Mouse (Mus musculus): Measurements from ENCODE around the gene Pgs1. TPM values are rescaled to one million over a fixed set of nuclear protein-coding genes. Genes with fewer than 3 reads are reported as not detected.
A peak's percentile ranks its signal among the peaks of the same experiment; 100 is the strongest.

Gene Pgs1
- total RNA-seq, 2 experiments from 2014 or later: 87.1 to 89.0 TPM

- no peak for DNase-seq (ENCODE audit: low spot score in 2 of 2)
Measured at GRCm38 (mm10) chr11:117998356-117998755, 12.3 kb downstream of the Pgs1 start.

- DNase-seq (ENCODE audit: low spot score in 2 of 2): no peak
Measured at GRCm38 (mm10) chr11:117999260-117999934, 13.3 kb downstream of the Pgs1 start.

- no peak for DNase-seq (ENCODE audit: low spot score in 2 of 2)
Measured at GRCm38 (mm10) chr11:118000083-118000482, 14.0 kb downstream of the Pgs1 start.

- DNase-seq (ENCODE audit: low spot score in 2 of 2): no peak
Measured at GRCm38 (mm10) chr11:118000565-118001215, 14.6 kb downstream of the Pgs1 start.

- no peak for DNase-seq (ENCODE audit: low spot score in 2 of 2)
Measured at GRCm38 (mm10) chr11:118003176-118003575, 17.1 kb downstream of the Pgs1 start.

- no peak for DNase-seq (ENCODE audit: low spot score in 2 of 2)
Measured at GRCm38 (mm10) chr11:118003718-118004117, 17.6 kb downstream of the Pgs1 start.

- DNase-seq (ENCODE audit: low spot score in 2 of 2): no peak
Measured at GRCm38 (mm10) chr11:118004217-118004616, 18.1 kb downstream of the Pgs1 start.

- DNase-seq (ENCODE audit: low spot score in 2 of 2): no peak
Measured at GRCm38 (mm10) chr11:118007460-118008143, 21.5 kb downstream of the Pgs1 start.

- no peak for DNase-seq (ENCODE audit: low spot score in 2 of 2)
Measured at GRCm38 (mm10) chr11:118008144-118008805, 22.2 kb downstream of the Pgs1 start.

- DNase-seq (ENCODE audit: low spot score in 2 of 2): no peak
Measured at GRCm38 (mm10) chr11:118008843-118009242, 22.8 kb downstream of the Pgs1 start.

- no peak for DNase-seq (ENCODE audit: low spot score in 2 of 2)
Measured at GRCm38 (mm10) chr11:118009865-118010571, 23.9 kb downstream of the Pgs1 start.

GRCm38 (mm10) chr11:118012595-118012994 is 26.5 kb downstream of the Pgs1 start:
- DNase-seq (ENCODE audit: low spot score in 2 of 2): no peak

GRCm38 (mm10) chr11:118013339-118013738 is 27.2 kb downstream of the Pgs1 start:
- DNase-seq (ENCODE audit: low spot score in 2 of 2): no peak

- DNase-seq (ENCODE audit: low spot score in 2 of 2): no peak
Measured at GRCm38 (mm10) chr11:118014391-118014995, 28.4 kb downstream of the Pgs1 start.

GRCm38 (mm10) chr11:118015381-118016145 is 29.5 kb downstream of the Pgs1 start:
- DNase-seq (ENCODE audit: low spot score in 2 of 2): no peak

GRCm38 (mm10) chr11:118018328-118018727 is 32.2 kb downstream of the Pgs1 start:
- DNase-seq (ENCODE audit: low spot score in 2 of 2): no peak

GRCm38 (mm10) chr11:118021806-118022205 is 35.7 kb downstream of the Pgs1 start:
- peak; percentile 67 to 78 for DNase-seq (ENCODE audit: low spot score in 2 of 2)

GRCm38 (mm10) chr11:118023475-118023874 is 37.4 kb downstream of the Pgs1 start:
- DNase-seq (ENCODE audit: low spot score in 2 of 2): no peak

- no peak for DNase-seq (ENCODE audit: low spot score in 2 of 2)
Measured at GRCm38 (mm10) chr11:118024111-118024510, 38.0 kb downstream of the Pgs1 start.

GRCm38 (mm10) chr11:118029170-118029569 is 43.1 kb downstream of the Pgs1 start:
- DNase-seq (ENCODE audit: low spot score in 2 of 2): no peak
